Mouse (Mus musculus): ENCODE measurements around the gene Smg6. TPM values are rescaled to one million over a fixed set of nuclear protein-coding genes. Genes with fewer than 3 reads are reported as not detected.

Gene Smg6
- polyA plus RNA-seq, 1 experiment: 39.3 TPM

- DNase-seq (ENCODE audit: low read depth): no peak
- TF ChIP-seq POLR2A (IDR thresholded peaks at IDR 0.05; ENCODE audit: borderline replicate concordance, extremely low read depth, insufficient read depth, insufficient read length, poor library complexity, severe bottlenecking): no peak
- no peak for TF ChIP-seq CTCF (IDR thresholded peaks at IDR 0.05; ENCODE audit: borderline replicate concordance, extremely low read depth, insufficient read depth, insufficient read length)
These were observed 4.8 kb downstream of the Smg6 start for GRCm38 (mm10) chr11:74930391-74930790.

GRCm38 (mm10) chr11:74946348-74946747 is 20.7 kb downstream of the Smg6 start:
- peak; percentile 70 for DNase-seq (ENCODE audit: low read depth)
- TF ChIP-seq CTCF (IDR thresholded peaks at IDR 0.05; ENCODE audit: borderline replicate concordance, extremely low read depth, insufficient read depth, insufficient read length) (no peak), POLR2A (IDR thresholded peaks at IDR 0.05; ENCODE audit: borderline replicate concordance, extremely low read depth, insufficient read depth, insufficient read length, poor library complexity, severe bottlenecking) (no peak)

- TF ChIP-seq CTCF (IDR thresholded peaks at IDR 0.05; ENCODE audit: borderline replicate concordance, extremely low read depth, insufficient read depth, insufficient read length) (no peak), POLR2A (IDR thresholded peaks at IDR 0.05; ENCODE audit: borderline replicate concordance, extremely low read depth, insufficient read depth, insufficient read length, poor library complexity, severe bottlenecking) (no peak)
- DNase-seq (ENCODE audit: low read depth): no peak
These were observed 29.3 kb downstream of the Smg6 start for GRCm38 (mm10) chr11:74954901-74955300.

- TF ChIP-seq CTCF (IDR thresholded peaks at IDR 0.05; ENCODE audit: borderline replicate concordance, extremely low read depth, insufficient read depth, insufficient read length) (no peak), POLR2A (IDR thresholded peaks at IDR 0.05; ENCODE audit: borderline replicate concordance, extremely low read depth, insufficient read depth, insufficient read length, poor library complexity, severe bottlenecking) (no peak)
- no peak for DNase-seq (ENCODE audit: low read depth)
These were observed 30.4 kb downstream of the Smg6 start for GRCm38 (mm10) chr11:74956006-74956405.

GRCm38 (mm10) chr11:74957600-74957999 is 32.0 kb downstream of the Smg6 start:
- TF ChIP-seq CTCF (IDR thresholded peaks at IDR 0.05; ENCODE audit: borderline replicate concordance, extremely low read depth, insufficient read depth, insufficient read length): no peak
- TF ChIP-seq POLR2A (IDR thresholded peaks at IDR 0.05; ENCODE audit: borderline replicate concordance, extremely low read depth, insufficient read depth, insufficient read length, poor library complexity, severe bottlenecking): no peak
- DNase-seq (ENCODE audit: low read depth): no peak

GRCm38 (mm10) chr11:74959501-74959900 is 33.9 kb downstream of the Smg6 start:
- TF ChIP-seq CTCF (IDR thresholded peaks at IDR 0.05; ENCODE audit: borderline replicate concordance, extremely low read depth, insufficient read depth, insufficient read length): no peak
- TF ChIP-seq POLR2A (IDR thresholded peaks at IDR 0.05; ENCODE audit: borderline replicate concordance, extremely low read depth, insufficient read depth, insufficient read length, poor library complexity, severe bottlenecking): no peak
- DNase-seq (ENCODE audit: low read depth): no peak

GRCm38 (mm10) chr11:74960031-74960551 is 34.5 kb downstream of the Smg6 start:
- TF ChIP-seq CTCF (IDR thresholded peaks at IDR 0.05; ENCODE audit: borderline replicate concordance, extremely low read depth, insufficient read depth, insufficient read length) (no peak), POLR2A (IDR thresholded peaks at IDR 0.05; ENCODE audit: borderline replicate concordance, extremely low read depth, insufficient read depth, insufficient read length, poor library complexity, severe bottlenecking) (no peak)
- no peak for DNase-seq (ENCODE audit: low read depth)

GRCm38 (mm10) chr11:74961953-74962352 is 36.3 kb downstream of the Smg6 start:
- DNase-seq (ENCODE audit: low read depth): no peak
- TF ChIP-seq POLR2A (IDR thresholded peaks at IDR 0.05; ENCODE audit: borderline replicate concordance, extremely low read depth, insufficient read depth, insufficient read length, poor library complexity, severe bottlenecking) (no peak), CTCF (IDR thresholded peaks at IDR 0.05; ENCODE audit: borderline replicate concordance, extremely low read depth, insufficient read depth, insufficient read length) (no peak)

- peak; percentile 18 for DNase-seq (ENCODE audit: low read depth)
- TF ChIP-seq CTCF (IDR thresholded peaks at IDR 0.05; ENCODE audit: borderline replicate concordance, extremely low read depth, insufficient read depth, insufficient read length) (no peak), POLR2A (IDR thresholded peaks at IDR 0.05; ENCODE audit: borderline replicate concordance, extremely low read depth, insufficient read depth, insufficient read length, poor library complexity, severe bottlenecking) (no peak)
These were observed 37.3 kb downstream of the Smg6 start for GRCm38 (mm10) chr11:74962846-74963407.

GRCm38 (mm10) chr11:74965516-74965915 is 39.9 kb downstream of the Smg6 start:
- TF ChIP-seq POLR2A (IDR thresholded peaks at IDR 0.05; ENCODE audit: borderline replicate concordance, extremely low read depth, insufficient read depth, insufficient read length, poor library complexity, severe bottlenecking): no peak
- no peak for TF ChIP-seq CTCF (IDR thresholded peaks at IDR 0.05; ENCODE audit: borderline replicate concordance, extremely low read depth, insufficient read depth, insufficient read length)
- no peak for DNase-seq (ENCODE audit: low read depth)

- no peak for TF ChIP-seq CTCF (IDR thresholded peaks at IDR 0.05; ENCODE audit: borderline replicate concordance, extremely low read depth, insufficient read depth, insufficient read length)
- no peak for TF ChIP-seq POLR2A (IDR thresholded peaks at IDR 0.05; ENCODE audit: borderline replicate concordance, extremely low read depth, insufficient read depth, insufficient read length, poor library complexity, severe bottlenecking)
- no peak for DNase-seq (ENCODE audit: low read depth)
These were observed 47.9 kb downstream of the Smg6 start for GRCm38 (mm10) chr11:74973290-74974157.

Data from brain, embryonic 14.5 days (tissue).